Mouse (Mus musculus) G1E (cell line): Measurements from ENCODE around the gene Shpk. TPM values are rescaled to one million over a fixed set of nuclear protein-coding genes. Genes with fewer than 3 reads are reported as not detected.

ENCODE experiments used
- ATAC-seq: 2 replicates; pipeline ENCODE4 v1.8.0; 2016; ENCODE audit warnings: mild to moderate bottlenecking; ENCODE audit not compliant: insufficient number of reproducible peaks, poor library complexity, low FRiP score, severe bottlenecking; ENCODE audit errors: extremely low read depth
- DNase-seq: peaks from one replicate; pipeline ENCODE4 v3.0.0; 2012; ENCODE audit warnings: low spot score
- H3K27me3 ChIP-seq: 2 replicates; pipeline ENCODE4 v1.6.1; 2012; ENCODE audit warnings: mild to moderate bottlenecking, low read length, inconsistent platforms; ENCODE audit not compliant: insufficient read depth
- H3K36me3 ChIP-seq: replicated peaks from 2 replicates; pipeline ENCODE3; 2012; ENCODE audit warnings: mild to moderate bottlenecking, inconsistent platforms
- H3K4me1 ChIP-seq: 2 replicates; pipeline ENCODE4 v1.6.1; 2012; ENCODE audit warnings: low read depth, low read length, inconsistent platforms, mixed read lengths; ENCODE audit not compliant: insufficient read depth
- H3K4me3 ChIP-seq: 2 replicates; pipeline ENCODE4 v1.5.1; 2012; ENCODE audit warnings: low read depth, mild to moderate bottlenecking, inconsistent platforms, low read length, moderate library complexity, mixed read lengths
- H3K9me3 ChIP-seq: replicated peaks from 2 replicates; pipeline ENCODE4 v1.6.1; 2012; ENCODE audit warnings: inconsistent platforms
- CTCF ChIP-seq: IDR thresholded peaks from 2 replicates; pipeline ENCODE4 v1.5.1; 2012; ENCODE audit warnings: low read depth, low read length, inconsistent platforms, mixed read lengths
- GATA1 ChIP-seq: IDR thresholded peaks from 2 replicates; pipeline ENCODE4 v1.6.1; 2012; ENCODE audit warnings: borderline replicate concordance, low read length, inconsistent platforms, mixed read lengths
- GATA2 ChIP-seq: IDR thresholded peaks from 2 replicates; pipeline ENCODE4 v1.6.1; 2012; ENCODE audit warnings: low read depth, low read length, inconsistent platforms, borderline replicate concordance
- POLR2AphosphoS5 ChIP-seq: IDR thresholded peaks from 2 replicates; pipeline ENCODE4 v1.6.1; 2012; ENCODE audit warnings: low read depth, low read length, inconsistent platforms; ENCODE audit not compliant: insufficient replicate concordance
- TAL1 ChIP-seq: conservative IDR thresholded peaks from 2 replicates; pipeline ENCODE4 v1.6.1; 2012; ENCODE audit warnings: low read depth, low read length, inconsistent platforms, mixed read lengths
- polyA plus RNA-seq: library from polyadenylated mRNA; stranded (reverse); fragments of >175 nt; gene quantifications from 2 replicates; pipeline ENCODE4 v1.2.3, GENCODE M21; 2012
- total RNA-seq, 2 experiments: library from RNA; stranded (forward) in 1 of 2; stranded (reverse) in 1 of 2; fragments of 200-1000 nt in 1 of 2; fragments of >200 nt in 1 of 2; fragmentation: Nextera tagmentation in 1 of 2; gene quantifications; 2 replicates each; pipeline ENCODE4 v1.2.3; 2014 to 2017

The Shpk gene
- total and polyA plus RNA-seq, 3 experiments, result 0.83 to 2.8 (median 2.1) TPM

DNA sequence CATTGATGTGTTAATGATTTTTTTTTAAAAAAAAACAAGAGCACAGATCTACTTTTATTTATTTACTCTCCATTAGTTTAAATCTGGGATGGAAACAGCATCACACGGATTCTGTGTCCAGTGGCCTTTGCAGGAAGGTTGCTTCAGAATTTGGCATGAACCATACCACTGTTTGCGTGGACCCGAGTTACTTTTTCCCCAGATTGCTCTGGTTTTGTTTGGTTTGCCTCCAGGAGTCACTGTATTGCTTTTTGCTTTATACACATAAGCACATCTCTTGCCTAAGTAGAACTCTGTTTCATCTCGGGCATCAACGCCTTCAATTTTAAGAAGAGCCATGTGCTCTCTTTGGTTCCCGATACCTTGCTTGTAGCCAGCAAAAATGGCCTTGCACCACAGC, 26.6 kb downstream of the Shpk start:
- ATAC-seq (no peak), DNase-seq (no peak)
- TF ChIP-seq GATA1, result no peak
- TF ChIP-seq POLR2AphosphoS5, result no peak
- no peak for TF ChIP-seq CTCF
- TF ChIP-seq TAL1, result no peak
- no peaks in the 10 kb centered on the region for H3K36me3 ChIP-seq
- no peak overlapping the region for H3K4me3 ChIP-seq
- H3K4me1 ChIP-seq, result no peaks in the 10 kb centered on the region; the same call in 1 of the 2 replicates
- no peaks in the 10 kb centered on the region for H3K9me3 ChIP-seq
- H3K27me3 ChIP-seq, result no peaks in the 10 kb centered on the region; the same call in 1 of the 2 replicates

DNA sequence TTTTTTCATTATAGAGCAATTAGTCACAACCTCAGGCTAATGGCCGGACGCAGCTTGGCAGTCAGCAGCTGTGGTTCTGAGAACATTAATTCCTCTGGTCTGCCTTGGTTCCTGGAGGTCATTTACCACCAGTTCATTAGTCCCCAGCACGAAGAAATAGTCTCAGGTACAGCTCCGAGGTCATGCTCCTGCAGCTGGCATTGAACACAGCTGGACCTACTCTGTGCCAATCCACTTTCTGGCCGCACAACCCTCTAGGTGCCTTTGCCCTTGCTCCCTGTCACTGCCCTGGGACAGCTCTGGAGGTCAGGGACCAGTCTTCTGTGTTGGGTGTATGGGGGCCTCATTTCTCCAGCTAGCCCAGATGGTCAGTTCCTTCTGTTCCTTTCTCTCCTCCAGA, 29.6 kb downstream of the Shpk start:
- H3K36me3 ChIP-seq, result no peaks in the 10 kb centered on the region
- H3K4me3 ChIP-seq, result no peak overlapping the region
- peaks cover 2% of the 10 kb centered on the region; the same call in 1 of the 2 replicates for H3K27me3 ChIP-seq
- H3K4me1 ChIP-seq, result no peaks in the 10 kb centered on the region; the same call in 1 of the 2 replicates
- ATAC-seq, result no peak
- TF ChIP-seq GATA2 (no peak), CTCF (no peak), POLR2AphosphoS5 (no peak), TAL1 (no peak), GATA1 (no peak)
- H3K9me3 ChIP-seq, result no peaks in the 10 kb centered on the region
- no peak for DNase-seq

DNA sequence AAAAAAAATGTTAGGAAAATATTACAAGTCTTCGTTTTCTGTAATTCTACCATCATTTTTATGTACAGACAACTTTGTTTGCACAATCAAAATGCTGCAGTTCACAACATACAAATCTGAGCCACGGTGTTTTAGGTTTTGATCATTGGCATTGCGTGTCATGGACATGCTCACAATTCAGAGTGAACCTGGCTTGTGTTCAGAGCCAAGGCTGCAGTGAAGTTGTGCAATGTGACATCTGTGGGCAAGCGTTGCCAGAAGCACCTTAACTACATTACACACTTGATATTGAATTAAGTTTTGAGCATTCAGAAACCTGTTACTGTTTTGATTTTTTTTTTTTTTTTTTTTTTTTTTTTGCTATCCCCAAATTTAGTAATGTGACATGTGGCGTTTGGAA, 30.8 kb downstream of the Shpk start:
- ATAC-seq (no peak), DNase-seq (no peak)
- H3K27me3 ChIP-seq, result peaks cover 7% of the 10 kb centered on the region; the same call in 1 of the 2 replicates
- H3K36me3 ChIP-seq, result no peaks in the 10 kb centered on the region
- TF ChIP-seq CTCF (no peak), POLR2AphosphoS5 (no peak), GATA1 (no peak), GATA2 (no peak), TAL1 (no peak)
- no peaks in the 10 kb centered on the region for H3K4me1 ChIP-seq
- no peak overlapping the region for H3K4me3 ChIP-seq
- H3K9me3 ChIP-seq, result no peaks in the 10 kb centered on the region

DNA sequence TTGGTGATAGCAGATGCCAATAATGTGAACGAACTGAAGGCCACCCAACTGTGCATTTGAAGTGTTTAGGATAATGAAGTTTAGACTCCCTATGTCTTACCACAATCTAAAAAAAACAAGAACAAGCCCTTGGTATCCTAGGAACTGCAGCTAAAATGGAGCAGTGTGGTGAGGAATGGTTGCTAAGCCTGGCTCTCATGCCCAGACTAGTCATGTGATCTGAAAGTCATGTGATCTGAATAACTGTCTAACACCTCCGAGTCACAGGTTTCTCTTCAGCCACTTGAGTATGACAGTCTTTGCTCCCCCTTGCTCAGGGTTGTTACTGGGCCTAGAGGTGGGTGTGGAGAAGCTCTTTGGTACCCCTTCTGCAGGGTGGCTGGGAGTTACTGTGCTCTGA, 33.3 kb downstream of the Shpk start:
- Histone ChIP-seq H3K4me1 (no peaks in the 10 kb centered on the region), H3K36me3 (no peaks in the 10 kb centered on the region), H3K27me3 (peaks cover 7% of the 10 kb centered on the region; the same call in 1 of the 2 replicates), H3K4me3 (no peak overlapping the region), H3K9me3 (no peaks in the 10 kb centered on the region)
- DNase-seq (no peak), ATAC-seq (no peak)
- no peak for TF ChIP-seq POLR2AphosphoS5
- TF ChIP-seq CTCF, result no peak
- TF ChIP-seq GATA2, result no peak
- TF ChIP-seq GATA1, result no peak
- TF ChIP-seq TAL1, result no peak

DNA sequence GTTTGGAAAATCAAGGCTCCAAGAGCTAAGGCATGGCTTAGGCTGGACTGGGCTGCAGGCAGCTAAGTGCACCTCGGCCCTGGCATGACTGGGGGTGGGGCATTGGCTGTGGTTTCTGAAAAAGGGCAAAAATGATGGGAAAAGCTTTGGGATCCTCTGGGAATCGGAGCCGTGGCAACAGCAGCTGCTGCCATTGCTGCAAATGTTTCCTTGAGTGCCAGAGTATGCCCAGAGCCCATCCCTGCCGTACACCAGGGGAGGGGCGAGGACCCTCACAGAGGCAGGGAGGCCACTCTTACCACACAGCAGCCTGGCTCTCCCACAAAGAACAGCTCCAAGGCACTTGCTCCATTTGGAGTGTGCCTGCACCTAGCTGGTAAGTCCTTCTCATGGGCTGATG, 34.7 kb downstream of the Shpk start, which contains the start of gene Trpv1:
Gene Trpv1 (plus strand): TSS at position 301 of the 400 bp plus-strand sequence.
- no peaks in the 10 kb centered on the region for H3K36me3 ChIP-seq
- H3K4me3 ChIP-seq, result no peak within 1 kb of the TSS
- H3K9me3 ChIP-seq, result no peaks in the 10 kb centered on the region
- no peak for TF ChIP-seq CTCF
- no peak for TF ChIP-seq GATA2
- TF ChIP-seq POLR2AphosphoS5, result no peak
- ATAC-seq, result no peak
- no peaks in the 10 kb centered on the region for H3K4me1 ChIP-seq
- peaks cover 11% of the 10 kb centered on the region for H3K27me3 ChIP-seq
- no peak for DNase-seq

DNA sequence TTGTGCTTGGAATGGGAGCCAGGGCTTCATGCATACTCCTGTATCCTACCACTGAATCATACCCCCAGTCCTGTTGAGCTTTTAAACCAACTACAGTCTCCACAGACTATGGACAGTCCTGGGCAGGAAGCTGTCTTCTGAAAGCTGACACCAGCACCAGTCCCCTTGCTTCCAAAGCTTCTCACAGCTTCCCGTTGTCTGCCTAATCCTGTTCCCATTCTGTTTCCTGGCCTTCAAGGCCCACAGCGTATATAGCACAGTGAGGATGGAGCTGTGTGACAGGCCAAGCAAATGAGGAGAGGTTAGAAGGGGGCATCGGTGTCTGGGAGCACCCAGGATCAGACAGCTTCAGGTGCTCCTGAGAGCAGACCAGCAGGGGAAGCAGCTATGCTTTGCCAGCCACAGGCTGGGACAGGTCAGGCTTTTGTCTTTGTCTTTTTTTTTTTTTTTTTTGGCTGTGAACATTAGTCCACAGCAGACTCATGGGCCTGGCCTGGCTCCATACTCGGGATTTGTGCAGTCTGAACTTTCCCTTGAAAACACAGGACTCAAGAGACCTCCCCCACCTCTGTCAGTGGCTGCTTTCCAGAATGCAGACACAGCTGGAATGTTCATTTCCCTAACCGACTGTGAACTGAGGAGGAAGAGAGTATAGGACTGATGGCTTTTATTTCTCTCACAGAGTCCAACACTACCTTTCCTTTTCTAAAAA, 36.9 kb downstream of the Shpk start:
- Histone ChIP-seq H3K36me3 (no peaks in the 10 kb centered on the region), H3K4me3 (no peak overlapping the region), H3K4me1 (no peaks in the 10 kb centered on the region), H3K27me3 (peaks cover 21% of the 10 kb centered on the region), H3K9me3 (no peaks in the 10 kb centered on the region)
- TF ChIP-seq CTCF, result no peak
- DNase-seq, result no peak
- ATAC-seq, result no peak
